Mouse (Mus musculus) CH12.LX (cell line): Measurements from ENCODE around the gene Trim13. TPM values are rescaled to one million over a fixed set of nuclear protein-coding genes. Genes with fewer than 3 reads are reported as not detected.

Experiments used
- DNase-seq: peaks from one replicate; pipeline ENCODE4 v3.0.0-alpha.2; 2013; ENCODE audit errors: extremely low read depth
- H3K27ac ChIP-seq: 2 replicates; pipeline ENCODE4 v1.5.1; 2012; ENCODE audit warnings: low read depth, mild to moderate bottlenecking, control low read depth, moderate library complexity; ENCODE audit not compliant: insufficient read depth
- H3K27me3 ChIP-seq: replicated peaks from 2 replicates; pipeline ENCODE3; 2012; ENCODE audit warnings: inconsistent platforms
- H3K36me3 ChIP-seq, 2 experiments: replicated peaks in 1 of 2; 2 replicates each; pipeline versions ENCODE3 to v1.6.1; 2012; ENCODE audit warnings: inconsistent platforms in 1 of 2, low read length in 1 of 2, mild to moderate bottlenecking in 1 of 2, mixed read lengths in 1 of 2, moderate library complexity in 1 of 2; ENCODE audit not compliant: control insufficient read depth in 1 of 2, insufficient read depth in 1 of 2
- H3K4me1 ChIP-seq, 2 experiments: 2 replicates each; pipeline ENCODE4 v1.6.1; 2012; ENCODE audit warnings: inconsistent platforms in 1 of 2, moderate library complexity in 1 of 2; ENCODE audit not compliant: insufficient read depth in 2 of 2, control insufficient read depth in 1 of 2
- H3K4me2 ChIP-seq: 2 replicates; pipeline ENCODE4 v1.6.1; 2012; ENCODE audit warnings: low read depth, mild to moderate bottlenecking, control low read depth; ENCODE audit not compliant: poor library complexity, insufficient read depth, severe bottlenecking
- H3K4me3 ChIP-seq, 3 experiments: fragments of 150-350 bp in 1 of 3; sonication (generic) in 1 of 3; replicated peaks in 1 of 3; 2 replicates each; pipeline versions ENCODE3 to v1.5.1; 2011 to 2012; ENCODE audit warnings: low read depth in 2 of 3, low read length in 2 of 3, mild to moderate bottlenecking in 2 of 3, moderate library complexity in 2 of 3, control low read depth in 1 of 3, improper control_type of control experiment in 1 of 3, inconsistent platforms in 1 of 3, mixed read lengths in 1 of 3; ENCODE audit not compliant: poor library complexity in 1 of 3
- H3K79me2 ChIP-seq: replicated peaks from 2 replicates; pipeline ENCODE4 v1.6.1; 2012; ENCODE audit warnings: mild to moderate bottlenecking, moderate library complexity; ENCODE audit not compliant: control insufficient read depth, poor library complexity, insufficient read depth, severe bottlenecking; ENCODE audit errors: extremely low read depth
- H3K9ac ChIP-seq: 2 replicates; pipeline ENCODE4 v1.6.1; 2012; ENCODE audit warnings: low read depth, mild to moderate bottlenecking, control low read depth, moderate library complexity; ENCODE audit not compliant: insufficient read depth
- H3K9me3 ChIP-seq: replicated peaks from 2 replicates; pipeline ENCODE3; 2012; ENCODE audit warnings: low read length, inconsistent platforms, mixed read lengths
- BHLHE40 ChIP-seq: IDR thresholded peaks from 2 replicates; pipeline ENCODE4 v1.6.1; 2011; ENCODE audit warnings: mild to moderate bottlenecking, low read depth, low read length, improper control_type of control experiment
- CHD2 ChIP-seq: IDR thresholded peaks from 2 replicates; pipeline ENCODE4 v1.6.1; 2011; ENCODE audit warnings: low read length, improper control_type of control experiment
- ELF1 ChIP-seq: IDR thresholded peaks from 2 replicates; pipeline ENCODE4 v1.6.1; 2014; ENCODE audit warnings: low read depth, mild to moderate bottlenecking, inconsistent platforms, low read length, improper control_type of control experiment
- ETS1 ChIP-seq: conservative IDR thresholded peaks from 2 replicates; pipeline ENCODE4 v1.6.1; 2012; ENCODE audit warnings: low read depth, mild to moderate bottlenecking, inconsistent platforms, low read length, improper control_type of control experiment, moderate library complexity
- GABPA ChIP-seq: IDR thresholded peaks from 2 replicates; pipeline ENCODE4 v1.6.1; 2012; ENCODE audit warnings: low read depth, low read length, improper control_type of control experiment, inconsistent platforms; ENCODE audit not compliant: insufficient replicate concordance
- IRF4 ChIP-seq: IDR thresholded peaks from 2 replicates; pipeline ENCODE4 v1.6.1; 2014; ENCODE audit warnings: low read depth, mild to moderate bottlenecking, inconsistent platforms, low read length, improper control_type of control experiment
- JUN ChIP-seq: IDR thresholded peaks from 2 replicates; pipeline ENCODE4 v1.6.1; 2011; ENCODE audit warnings: low read depth, mild to moderate bottlenecking, low read length, improper control_type of control experiment, moderate library complexity; ENCODE audit not compliant: insufficient read depth
- KAT2A ChIP-seq: IDR thresholded peaks from 2 replicates; pipeline ENCODE4 v1.6.1; 2012; ENCODE audit warnings: low read length, improper control_type of control experiment, inconsistent platforms; ENCODE audit not compliant: insufficient replicate concordance
- MAFK ChIP-seq: IDR thresholded peaks from 2 replicates; pipeline ENCODE4 v1.6.1; 2011; ENCODE audit warnings: low read length, improper control_type of control experiment; ENCODE audit not compliant: insufficient replicate concordance
- MXI1 ChIP-seq: IDR thresholded peaks from 2 replicates; pipeline ENCODE4 v1.6.1; 2011; ENCODE audit warnings: mild to moderate bottlenecking, low read depth, low read length, improper control_type of control experiment
- POLR2A ChIP-seq: IDR thresholded peaks from 2 replicates; pipeline ENCODE4 v1.6.1; 2011; ENCODE audit warnings: low read depth, mild to moderate bottlenecking, improper control_type of control experiment, low read length
- POLR2AphosphoS2 ChIP-seq: IDR thresholded peaks from 2 replicates; pipeline ENCODE4 v1.6.1; 2011; ENCODE audit warnings: low read depth, low read length, improper control_type of control experiment
- RCOR1 ChIP-seq: conservative IDR thresholded peaks from 2 replicates; pipeline ENCODE4 v1.6.1; 2012; ENCODE audit warnings: low read depth, mild to moderate bottlenecking, inconsistent platforms, low read length, improper control_type of control experiment
- SIN3A ChIP-seq: IDR thresholded peaks from 2 replicates; pipeline ENCODE4 v1.6.1; 2012; ENCODE audit warnings: low read length, improper control_type of control experiment, inconsistent platforms
- TCF12 ChIP-seq: IDR thresholded peaks from 2 replicates; pipeline ENCODE4 v1.6.1; 2014; ENCODE audit warnings: low read depth, mild to moderate bottlenecking, inconsistent platforms, low read length, improper control_type of control experiment
- UBTF ChIP-seq: IDR thresholded peaks from 2 replicates; pipeline ENCODE4 v1.6.1; 2012; ENCODE audit warnings: low read depth, mild to moderate bottlenecking, inconsistent platforms, low read length, improper control_type of control experiment, moderate library complexity
- ZC3H11A ChIP-seq: IDR thresholded peaks from 2 replicates; pipeline ENCODE4 v1.6.1; 2012; ENCODE audit warnings: low read depth, mild to moderate bottlenecking, inconsistent platforms, low read length, improper control_type of control experiment
- dilution Hi-C: fragments of 300-500 bp; cut with MboI; formaldehyde crosslinking; loops from 2 replicates; pipeline ENCODE4 v1.14.3; 2020; ENCODE audit warnings: low sequenced_read_pairs; ENCODE audit not compliant: extremely low pct_unique_long_range_greater_than_20kb, extremely low pct_ligation_motif_present
- in situ Hi-C: fragments of 300-500 bp; cut with MboI; formaldehyde crosslinking; loops from 3 replicates; pipeline ENCODE4 v1.14.3; 2019; ENCODE audit warnings: low sequenced_read_pairs, low pct_ligation_motif_present, low pct_unique_long_range_greater_than_20kb, mixed read lengths
- polyA plus RNA-seq: library from polyadenylated mRNA; unstranded; fragments of >175 nt; gene quantifications from 2 replicates; pipeline ENCODE4 v1.2.1, GENCODE M21; 2012; ENCODE audit warnings: low read depth; ENCODE audit not compliant: insufficient read length
- total RNA-seq, 2 experiments: library from RNA; depleted of rRNA; stranded (reverse); fragments of 300-350 nt in 1 of 2; fragments of >200 nt in 1 of 2; gene quantifications; 2 replicates each; pipeline ENCODE4 v1.2.3; 2012 to 2014

Trim13 gene
- total and polyA plus RNA-seq, 3 experiments, result 3.2 to 7.9 (median 5.7) TPM

- Histone ChIP-seq H3K9me3 (no peaks in the 10 kb centered on the region), H3K36me3 (no peaks in the 10 kb centered on the region), H3K4me3 (no peak overlapping the region), H3K79me2 (no peaks in the 10 kb centered on the region), H3K4me2 (no peak overlapping the region), H3K27ac (no peak overlapping the region), H3K4me1 (0 out of 4 replicates have a peak, but pooled peaks cover 0 to 2% of the 10 kb centered on the region in 2 experiments), H3K27me3 (no peaks in the 10 kb centered on the region), H3K9ac (no peak overlapping the region)
- no peak for DNase-seq
- in situ Hi-C loops (no loop called here), dilution Hi-C loops (no loop called here)
- no peak for TF ChIP-seq RCOR1
- TF ChIP-seq ETS1, result no peak
- TF ChIP-seq TCF12, result no peak
- no peak for TF ChIP-seq GABPA
- TF ChIP-seq MAFK, result no peak
- TF ChIP-seq MXI1, result no peak
- no peak for TF ChIP-seq CHD2
- no peak for TF ChIP-seq SIN3A
- no peak for TF ChIP-seq JUN
- no peak for TF ChIP-seq POLR2A
- no peak for TF ChIP-seq POLR2AphosphoS2
- TF ChIP-seq KAT2A, result no peak
- no peak for TF ChIP-seq IRF4
- no peak for TF ChIP-seq ZC3H11A
- TF ChIP-seq BHLHE40, result no peak
Measured at GRCm38 (mm10) chr14:61575066-61575465, 23.0 kb upstream of the Trim13 start.

GRCm38 (mm10) chr14:61575941-61576340, 22.1 kb upstream of the Trim13 start:
- H3K9me3 ChIP-seq, result no peaks in the 10 kb centered on the region

More at GRCm38 (mm10) chr14:61575941-61576340, 22.1 kb upstream of the Trim13 start:
- Histone ChIP-seq H3K27me3 (no peaks in the 10 kb centered on the region), H3K4me2 (no peak overlapping the region), H3K4me3 (no peak overlapping the region), H3K9ac (no peak overlapping the region), H3K36me3 (no peaks in the 10 kb centered on the region), H3K27ac (no peak overlapping the region), H3K4me1 (0 out of 4 replicates have a peak, but pooled peaks cover 0 to 2% of the 10 kb centered on the region in 2 experiments), H3K79me2 (no peaks in the 10 kb centered on the region)
- in situ Hi-C loops (no loop called here), dilution Hi-C loops (no loop called here)
- TF ChIP-seq UBTF, result no peak
- no peak for TF ChIP-seq ZC3H11A
- TF ChIP-seq MAFK, result no peak
- no peak for TF ChIP-seq ELF1
- TF ChIP-seq ETS1, result no peak
- no peak for DNase-seq
